Mouse (Mus musculus): ENCODE data around the gene Zfp639. TPM values are rescaled to one million over a fixed set of nuclear protein-coding genes. Genes with fewer than 3 reads are reported as not detected.
A peak's percentile ranks its signal among the peaks of the same experiment; 100 is the strongest.

Gene Zfp639
- 34.8 and 36.0 TPM in 2 replicates for polyA plus RNA-seq (2015; fragmentation: Nextera tagmentation; extraction: Ambion mirVana)

GRCm38 (mm10) chr3:32509496-32510374, at the start of gene Zfp639:
Zfp639 (plus strand) TSS chr3:32510259.
- peaks cover 6% of the 10 kb centered on the region; the same call in 1 of the 2 replicates for H3K36me3 ChIP-seq
- H3K4me2 ChIP-seq = peak within 1 kb of the TSS; percentile 79
- peaks cover 13% of the 10 kb centered on the region for H3K4me1 ChIP-seq
- H3K4me3 ChIP-seq = peak within 1 kb of the TSS; percentile 95
- no peaks in the 10 kb centered on the region for H3K27me3 ChIP-seq
- H3K9me3 ChIP-seq = no peaks in the 10 kb centered on the region
- ATAC-seq (ENCODE audit: insufficient number of reproducible peaks, low FRiP score, low TSS enrichment, low read depth) = peak; percentile 13
- peak within 1 kb of the TSS; percentile 86 for H3K27ac ChIP-seq
- WGBS = 10% methylated on average over 24 of the region's 24 CpGs
- H3K9ac ChIP-seq = peak within 1 kb of the TSS; percentile 93

- Histone ChIP-seq H3K27ac (no peak overlapping the region), H3K27me3 (no peaks in the 10 kb centered on the region), H3K9me3 (no peaks in the 10 kb centered on the region), H3K9ac (no peak overlapping the region), H3K4me2 (no peak overlapping the region), H3K4me3 (no peak overlapping the region), H3K4me1 (peaks cover 11% of the 10 kb centered on the region), H3K36me3 (peaks cover 22% of the 10 kb centered on the region)
- no peak for ATAC-seq (ENCODE audit: insufficient number of reproducible peaks, low FRiP score, low TSS enrichment, low read depth)
- 79% methylated on average over 4 of the region's 4 CpGs for WGBS
Observed at GRCm38 (mm10) chr3:32467321-32467720, 42.7 kb upstream of the Zfp639 start.

DNA sequence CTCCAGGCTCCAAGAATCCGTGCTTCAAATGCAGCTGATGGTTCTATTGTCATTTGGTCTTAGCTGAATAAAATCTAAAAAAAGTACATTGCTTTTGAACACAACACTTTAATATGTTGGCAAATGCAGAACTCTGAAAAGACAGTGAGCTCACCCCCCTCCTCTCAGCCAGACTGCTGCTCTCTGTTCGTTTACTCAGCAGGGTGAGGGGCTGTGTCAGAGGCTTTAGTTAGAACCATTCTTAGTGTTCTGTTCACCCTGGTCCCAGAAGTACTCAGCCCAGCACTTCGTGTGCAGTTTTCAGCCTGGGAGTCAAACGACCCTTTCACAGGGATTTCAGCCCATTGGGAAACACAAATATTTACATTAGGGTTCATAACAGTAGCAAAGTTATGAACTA, 41.6 kb upstream of the Zfp639 start:
- H3K4me1 ChIP-seq = peaks cover 11% of the 10 kb centered on the region
- 66% methylated on average over 4 of the region's 4 CpGs for WGBS
- no peak overlapping the region for H3K9ac ChIP-seq
- H3K36me3 ChIP-seq = peaks cover 13% of the 10 kb centered on the region
- H3K27me3 ChIP-seq = no peaks in the 10 kb centered on the region
- no peak for ATAC-seq (ENCODE audit: insufficient number of reproducible peaks, low FRiP score, low TSS enrichment, low read depth)
- H3K27ac ChIP-seq = no peak overlapping the region
- H3K4me2 ChIP-seq = no peak overlapping the region
- no peaks in the 10 kb centered on the region for H3K9me3 ChIP-seq
- H3K4me3 ChIP-seq = no peak overlapping the region

GRCm38 (mm10) chr3:32470449-32470848, 39.6 kb upstream of the Zfp639 start:
- H3K4me2 ChIP-seq = no peak overlapping the region
- H3K4me1 ChIP-seq = peaks cover 11% of the 10 kb centered on the region
- no peaks in the 10 kb centered on the region for H3K27me3 ChIP-seq
- H3K27ac ChIP-seq = no peak overlapping the region
- H3K4me3 ChIP-seq = no peak overlapping the region
- no peak overlapping the region for H3K9ac ChIP-seq
- no peak for ATAC-seq (ENCODE audit: insufficient number of reproducible peaks, low FRiP score, low TSS enrichment, low read depth)
- H3K9me3 ChIP-seq = no peaks in the 10 kb centered on the region
- H3K36me3 ChIP-seq = 0 out of 2 replicates have a peak, but pooled peaks cover 6% of the 10 kb centered on the region
- 62% methylated on average over 7 of the region's 7 CpGs for WGBS

- no peaks in the 10 kb centered on the region for H3K27me3 ChIP-seq
- H3K27ac ChIP-seq = no peak overlapping the region
- H3K4me1 ChIP-seq = peaks cover 11% of the 10 kb centered on the region
- H3K4me3 ChIP-seq = no peak overlapping the region
- H3K9ac ChIP-seq = no peak overlapping the region
- H3K4me2 ChIP-seq = no peak overlapping the region
- WGBS = 44% methylated on average over 6 of the region's 6 CpGs
- 0 out of 2 replicates have a peak, but pooled peaks cover 6% of the 10 kb centered on the region for H3K36me3 ChIP-seq
- ATAC-seq (ENCODE audit: insufficient number of reproducible peaks, low FRiP score, low TSS enrichment, low read depth) = no peak
- H3K9me3 ChIP-seq = no peaks in the 10 kb centered on the region
Observed at GRCm38 (mm10) chr3:32471098-32471497, 39.0 kb upstream of the Zfp639 start.

- H3K9me3 ChIP-seq = no peaks in the 10 kb centered on the region
- WGBS = 65% methylated on average over 14 of the region's 14 CpGs
- H3K4me1 ChIP-seq = peaks cover 11% of the 10 kb centered on the region
- no peak overlapping the region for H3K27ac ChIP-seq
- no peak for ATAC-seq (ENCODE audit: insufficient number of reproducible peaks, low FRiP score, low TSS enrichment, low read depth)
- no peaks in the 10 kb centered on the region for H3K36me3 ChIP-seq
- H3K4me3 ChIP-seq = no peak overlapping the region
- no peak overlapping the region for H3K4me2 ChIP-seq
- no peaks in the 10 kb centered on the region for H3K27me3 ChIP-seq
- no peak overlapping the region for H3K9ac ChIP-seq
Observed at GRCm38 (mm10) chr3:32472191-32472900, 37.7 kb upstream of the Zfp639 start.

DNA sequence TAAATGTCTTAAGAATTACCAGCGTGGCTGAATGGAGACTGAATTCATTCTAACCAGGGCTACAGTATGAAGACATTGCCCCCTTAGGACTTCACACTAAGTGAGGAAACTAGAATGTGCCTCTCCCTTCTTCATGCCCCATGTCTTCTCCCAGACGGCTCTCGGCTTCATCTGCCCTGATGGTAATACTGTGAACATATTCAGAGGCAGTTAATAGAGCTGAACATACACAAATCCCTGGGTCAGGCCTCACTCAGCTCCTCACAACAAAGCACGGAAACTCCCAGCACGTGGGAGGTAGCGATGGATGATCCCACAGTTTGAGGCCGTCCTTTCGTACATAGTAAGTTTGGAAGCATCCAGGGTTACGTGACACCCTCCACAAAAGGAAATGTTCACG, 36.9 kb upstream of the Zfp639 start:
- Histone ChIP-seq H3K27ac (no peak overlapping the region), H3K9ac (no peak overlapping the region), H3K27me3 (no peaks in the 10 kb centered on the region), H3K36me3 (no peaks in the 10 kb centered on the region), H3K4me1 (peaks cover 11% of the 10 kb centered on the region), H3K4me2 (no peak overlapping the region), H3K9me3 (no peaks in the 10 kb centered on the region), H3K4me3 (no peak overlapping the region)
- no peak for ATAC-seq (ENCODE audit: insufficient number of reproducible peaks, low FRiP score, low TSS enrichment, low read depth)
- WGBS = 75% methylated on average over 10 of the region's 10 CpGs

- Histone ChIP-seq H3K4me1 (no peaks in the 10 kb centered on the region), H3K4me3 (no peak overlapping the region), H3K27ac (no peak overlapping the region), H3K27me3 (no peaks in the 10 kb centered on the region), H3K9ac (no peak overlapping the region), H3K9me3 (no peaks in the 10 kb centered on the region), H3K36me3 (no peaks in the 10 kb centered on the region), H3K4me2 (no peak overlapping the region)
- WGBS = 84% methylated on average over 7 of the region's 7 CpGs
- no peak for ATAC-seq (ENCODE audit: insufficient number of reproducible peaks, low FRiP score, low TSS enrichment, low read depth)
Observed at GRCm38 (mm10) chr3:32479961-32480360, 30.1 kb upstream of the Zfp639 start.

GRCm38 (mm10) chr3:32483035-32483434, 27.0 kb upstream of the Zfp639 start:
- no peak overlapping the region for H3K9ac ChIP-seq
- H3K4me1 ChIP-seq = no peaks in the 10 kb centered on the region
- 80% methylated on average over 3 of the region's 3 CpGs for WGBS
- H3K9me3 ChIP-seq = no peaks in the 10 kb centered on the region
- ATAC-seq (ENCODE audit: insufficient number of reproducible peaks, low FRiP score, low TSS enrichment, low read depth) = no peak
- H3K36me3 ChIP-seq = no peaks in the 10 kb centered on the region
- H3K4me3 ChIP-seq = no peak overlapping the region
- no peak overlapping the region for H3K4me2 ChIP-seq
- H3K27ac ChIP-seq = no peak overlapping the region
- no peaks in the 10 kb centered on the region for H3K27me3 ChIP-seq

DNA sequence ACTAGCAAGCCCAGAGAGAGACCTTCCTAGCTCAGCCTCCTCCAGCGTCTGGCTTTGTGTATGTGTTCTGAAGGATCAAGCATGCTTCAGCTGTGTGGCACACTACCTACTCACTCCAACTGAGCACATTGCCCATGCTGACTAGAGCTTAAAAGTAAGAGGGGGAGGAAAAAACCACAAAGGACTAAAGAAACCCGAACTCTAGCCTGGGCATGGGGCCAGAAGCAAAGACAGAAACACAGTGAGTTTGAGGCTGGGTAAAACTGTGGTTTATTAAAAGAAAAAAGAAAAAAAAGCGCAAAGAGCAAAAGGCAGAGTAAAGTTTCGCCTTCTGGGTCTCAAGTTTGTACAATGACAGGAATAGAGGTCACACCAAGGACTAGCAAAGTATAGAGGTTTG, 23.5 kb upstream of the Zfp639 start:
- WGBS = 67% methylated on average over 4 of the region's 4 CpGs
- Histone ChIP-seq H3K9ac (no peak overlapping the region), H3K27me3 (no peaks in the 10 kb centered on the region), H3K27ac (no peak overlapping the region), H3K4me3 (no peak overlapping the region), H3K4me1 (no peaks in the 10 kb centered on the region), H3K4me2 (no peak overlapping the region), H3K9me3 (no peaks in the 10 kb centered on the region), H3K36me3 (no peaks in the 10 kb centered on the region)
- ATAC-seq (ENCODE audit: insufficient number of reproducible peaks, low FRiP score, low TSS enrichment, low read depth) = no peak

DNA sequence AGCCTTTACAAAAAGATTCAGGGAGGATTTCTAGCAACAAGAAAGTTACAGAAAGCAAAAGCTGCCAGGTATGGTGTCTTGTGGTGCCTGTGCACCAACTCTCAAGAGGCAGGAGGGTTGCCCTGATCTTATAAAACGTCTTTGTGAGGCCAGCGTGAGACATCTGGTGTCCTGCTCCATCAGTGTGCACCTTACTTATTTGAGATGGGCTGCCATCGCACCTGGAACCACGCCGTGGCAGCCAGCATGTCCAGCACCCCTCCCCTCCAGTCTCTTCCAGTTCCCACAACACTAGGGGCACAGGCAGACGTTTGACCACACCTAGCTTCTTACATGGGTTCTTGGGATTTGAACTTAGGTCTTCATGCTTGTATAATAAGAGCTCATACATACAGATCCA, 21.9 kb upstream of the Zfp639 start:
- no peaks in the 10 kb centered on the region for H3K36me3 ChIP-seq
- H3K4me1 ChIP-seq = no peaks in the 10 kb centered on the region
- no peaks in the 10 kb centered on the region for H3K27me3 ChIP-seq
- no peak overlapping the region for H3K27ac ChIP-seq
- H3K4me3 ChIP-seq = no peak overlapping the region
- ATAC-seq (ENCODE audit: insufficient number of reproducible peaks, low FRiP score, low TSS enrichment, low read depth) = no peak
- H3K9ac ChIP-seq = no peak overlapping the region
- no peaks in the 10 kb centered on the region for H3K9me3 ChIP-seq
- no peak overlapping the region for H3K4me2 ChIP-seq
- 79% methylated on average over 6 of the region's 6 CpGs for WGBS
